Mouse (Mus musculus) liver, postnatal 0 days (tissue): ENCODE measurements around the gene Clec4d.
A peak's percentile ranks its signal among the peaks of the same experiment; 100 is the strongest.

ENCODE experiments used
- CTCF ChIP-seq: sonication (generic); IDR thresholded peaks from 2 replicates; pipeline ENCODE4 v1.5.1; 2016; ENCODE audit warnings: antibody characterized with exemption, low read depth
- EP300 ChIP-seq: IDR thresholded peaks from 2 replicates; pipeline ENCODE4 v1.6.1; 2016; ENCODE audit warnings: antibody characterized with exemption, low read depth, mild to moderate bottlenecking

- TF ChIP-seq CTCF (no peak), EP300 (peak; percentile 31; the same call in 1 of the 2 replicates)
Observed at GRCm38 (mm10) chr6:123259889-123260603, 1.9 kb upstream of the Clec4d start.
